Mouse (Mus musculus) neutrophil, adult 5-6 weeks (primary cell): ENCODE measurements around the gene Tha1. TPM values are rescaled to one million over a fixed set of nuclear protein-coding genes. Genes with fewer than 3 reads are reported as not detected.

ENCODE experiments used
- ATAC-seq: fragments of 151-379, 151-347 bp; 2 replicates; pipeline ENCODE4 v1.8.0; 2017; ENCODE audit warnings: mild to moderate bottlenecking, moderate TSS enrichment; ENCODE audit not compliant: insufficient number of reproducible peaks, poor library complexity, low FRiP score, severe bottlenecking; ENCODE audit errors: extremely low read depth
- total RNA-seq: library from RNA; stranded (forward); fragments of 200-1000 nt; gene quantifications from 2 replicates; pipeline ENCODE4 v1.2.3, GENCODE M21; 2017

The Tha1 gene
- total RNA-seq: 3.6 and 6.8 TPM in 2 replicates

GRCm38 (mm10) chr11:117872861-117873608 is at the start of gene Tha1:
Gene Tha1, minus strand, starts transcription at chr11:117873481.
- no peak for ATAC-seq

- no peak for ATAC-seq
These were observed 45.9 kb upstream of the Tha1 start for GRCm38 (mm10) chr11:117919211-117919610.

GRCm38 (mm10) chr11:117918541-117918940 is 45.3 kb upstream of the Tha1 start:
- ATAC-seq: 0 out of 2 replicates have a peak, but pooled peaks have one; percentile 23

GRCm38 (mm10) chr11:117915837-117916236 is 42.6 kb upstream of the Tha1 start:
- ATAC-seq: no peak

- no peak for ATAC-seq
These were observed 42.1 kb upstream of the Tha1 start for GRCm38 (mm10) chr11:117915341-117915740.

- no peak for ATAC-seq
These were observed 41.2 kb upstream of the Tha1 start for GRCm38 (mm10) chr11:117914531-117914930.

- ATAC-seq: peak; percentile 70
These were observed 39.5 kb upstream of the Tha1 start for GRCm38 (mm10) chr11:117912684-117913352.

- ATAC-seq: no peak
These were observed 36.1 kb upstream of the Tha1 start for GRCm38 (mm10) chr11:117909337-117909736.

GRCm38 (mm10) chr11:117904442-117904841 is 31.2 kb upstream of the Tha1 start:
- no peak for ATAC-seq

GRCm38 (mm10) chr11:117902282-117902681 is 29.0 kb upstream of the Tha1 start:
- ATAC-seq: 0 out of 2 replicates have a peak, but pooled peaks have one; percentile 6

- no peak for ATAC-seq
These were observed 23.3 kb upstream of the Tha1 start for GRCm38 (mm10) chr11:117896533-117896932.

- ATAC-seq: no peak; the same call in 1 of the 2 replicates
These were observed 21.4 kb upstream of the Tha1 start for GRCm38 (mm10) chr11:117894676-117895075.

- no peak for ATAC-seq
These were observed 18.9 kb upstream of the Tha1 start for GRCm38 (mm10) chr11:117892199-117892598.

- ATAC-seq: no peak
These were observed 18.4 kb upstream of the Tha1 start for GRCm38 (mm10) chr11:117891581-117892175.

GRCm38 (mm10) chr11:117890519-117891282 is 17.4 kb upstream of the Tha1 start:
- ATAC-seq: no peak

- no peak for ATAC-seq
These were observed 16.6 kb upstream of the Tha1 start for GRCm38 (mm10) chr11:117889887-117890340.

GRCm38 (mm10) chr11:117888853-117889822 is 15.9 kb upstream of the Tha1 start:
- no peak for ATAC-seq
